Mouse (Mus musculus): ENCODE results near the gene Epb41l1.

The Epb41l1 gene

DNA sequence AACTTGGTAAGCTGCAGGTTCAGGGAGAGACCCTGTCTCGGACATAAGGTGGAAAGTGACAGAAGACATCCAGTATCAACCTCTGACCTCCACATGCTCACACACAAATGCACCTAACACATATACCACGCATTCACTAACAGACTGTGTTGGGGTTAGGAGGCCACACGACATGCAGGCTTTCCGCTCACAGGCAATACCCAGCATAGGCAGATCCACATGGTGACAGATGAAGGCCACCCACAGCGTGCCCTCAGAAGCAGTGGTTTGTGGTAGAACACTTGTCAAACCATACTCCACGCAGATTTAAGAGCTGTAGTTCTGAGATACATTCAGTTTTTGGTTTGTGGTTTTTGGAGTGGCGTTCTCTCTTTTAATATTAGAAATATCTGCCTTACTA, 147.9 kb downstream of the Epb41l1 start:
- no peak for TF ChIP-seq GATA4 (IDR thresholded peaks at IDR 0.05; ENCODE audit: insufficient replicate concordance, low read length)

DNA sequence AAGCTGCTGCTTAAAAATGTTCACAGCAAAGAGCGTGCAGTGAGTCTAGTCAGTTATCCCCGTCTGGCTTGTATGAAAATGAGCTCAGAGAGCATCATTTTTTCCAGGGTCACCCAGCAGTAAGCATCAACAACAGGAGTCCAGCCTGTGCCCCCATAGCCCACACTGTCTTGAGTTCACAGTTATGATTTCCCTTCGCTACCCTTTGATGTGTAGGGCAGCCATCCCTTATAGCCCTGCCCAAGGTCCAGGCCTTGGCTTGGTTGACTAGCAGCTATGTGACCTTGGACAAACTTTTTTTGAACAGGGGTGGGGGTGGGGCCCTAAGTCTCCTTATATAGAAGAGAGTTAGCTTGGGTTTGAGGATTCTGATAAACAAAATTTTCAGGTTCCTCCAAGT, 148.6 kb downstream of the Epb41l1 start:
- no peak for TF ChIP-seq GATA4 (IDR thresholded peaks at IDR 0.05; ENCODE audit: insufficient replicate concordance, low read length)

DNA sequence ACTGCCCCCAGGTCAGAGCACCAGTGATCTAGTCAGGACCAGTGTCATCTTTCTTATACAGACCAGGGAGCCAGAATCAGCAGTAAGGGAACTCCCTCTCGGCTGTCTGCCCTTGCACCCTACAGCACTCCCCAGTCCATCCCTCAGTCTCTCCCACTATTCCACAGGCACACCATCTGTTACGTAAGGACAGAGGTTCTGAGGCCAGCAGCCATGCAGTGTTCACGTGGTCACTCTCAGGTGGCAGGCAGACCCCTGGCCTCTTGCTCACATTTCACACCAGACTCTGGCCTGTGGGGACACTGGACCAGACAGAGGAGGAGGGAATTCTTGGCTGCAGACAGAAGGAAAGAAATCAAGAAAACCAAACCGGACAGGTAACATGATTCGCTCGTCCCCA, 150.8 kb downstream of the Epb41l1 start:
- no peak for TF ChIP-seq GATA4 (IDR thresholded peaks at IDR 0.05; ENCODE audit: insufficient replicate concordance, low read length)

DNA sequence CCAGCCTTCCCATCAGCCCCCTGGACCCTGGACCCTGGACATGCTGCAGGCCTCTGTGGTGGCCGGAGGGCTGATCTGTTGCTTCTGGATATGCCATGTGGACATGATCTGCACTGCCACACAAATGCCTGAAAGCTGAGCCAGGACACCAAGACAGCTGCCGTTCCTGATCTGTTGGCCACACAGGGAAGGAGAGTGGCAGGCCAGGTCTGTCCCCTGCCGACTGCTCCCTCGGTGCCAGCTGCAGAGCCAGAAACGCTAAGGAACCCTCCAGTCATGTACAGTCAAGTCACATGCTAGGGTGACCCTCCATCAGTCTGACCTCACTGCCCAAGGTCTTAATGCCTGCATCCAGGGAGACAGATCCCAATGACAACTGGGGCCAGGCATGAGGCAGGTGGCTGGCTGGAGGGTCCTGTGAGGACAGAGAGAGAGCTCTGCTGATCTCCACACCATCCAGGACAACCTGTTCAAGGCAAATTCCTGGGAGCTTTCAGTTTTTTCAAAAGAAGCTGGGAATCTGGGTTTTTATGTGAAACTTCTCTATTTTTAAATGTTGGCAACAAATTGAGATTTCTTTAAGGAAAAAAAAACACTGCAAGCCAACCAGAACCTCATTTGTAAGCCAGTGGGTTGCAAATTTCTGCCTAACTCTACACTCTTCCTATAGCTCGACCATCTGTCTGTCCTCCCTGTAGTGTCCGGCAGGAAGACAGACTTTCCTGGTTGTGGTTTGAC, 156.3 kb downstream of the Epb41l1 start:
- no peak for TF ChIP-seq GATA4 (IDR thresholded peaks at IDR 0.05; ENCODE audit: insufficient replicate concordance, low read length)

DNA sequence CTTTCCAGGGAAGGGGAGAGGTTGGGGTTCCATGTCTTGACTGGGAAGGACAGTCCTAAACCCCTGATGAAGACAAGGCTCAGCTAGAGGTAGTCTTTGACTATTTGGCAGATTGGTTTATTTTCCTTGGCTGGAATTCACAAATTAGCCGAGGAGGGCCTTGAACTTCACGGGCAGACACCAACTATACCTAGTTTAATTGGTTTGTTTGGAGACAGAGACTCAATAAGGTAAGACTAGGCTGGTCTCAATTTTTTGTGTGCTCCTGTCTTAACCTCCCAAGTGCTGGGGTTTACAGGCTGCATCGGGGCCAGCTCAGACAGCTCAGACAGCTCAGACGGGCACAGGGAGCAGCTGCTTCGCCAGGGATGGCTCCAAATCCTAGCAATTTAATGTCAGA, 159.8 kb downstream of the Epb41l1 start:
- no peak for TF ChIP-seq GATA4 (IDR thresholded peaks at IDR 0.05; ENCODE audit: insufficient replicate concordance, low read length)

DNA sequence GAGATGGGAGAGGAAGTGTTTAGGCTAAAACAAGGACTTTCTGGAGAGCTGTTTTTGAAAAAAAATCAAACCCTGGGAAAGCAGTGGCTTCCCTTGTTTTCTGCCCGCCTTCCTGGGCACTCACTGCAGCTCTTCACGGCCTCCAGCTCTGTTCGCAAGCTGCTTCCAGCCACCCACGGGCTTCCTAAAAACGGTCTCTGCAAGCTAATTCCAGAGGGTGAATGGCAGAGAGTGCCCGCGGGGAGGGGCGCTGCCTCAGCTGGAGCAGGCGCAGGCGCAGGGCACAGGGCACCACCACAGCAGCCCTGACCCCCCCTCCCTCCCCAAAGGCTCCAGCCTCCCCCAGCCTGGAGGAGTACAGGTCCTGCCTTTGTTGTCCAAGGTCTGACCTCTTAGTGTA, 160.5 kb downstream of the Epb41l1 start:
- TF ChIP-seq GATA4 (IDR thresholded peaks at IDR 0.05; ENCODE audit: insufficient replicate concordance, low read length), result no peak

DNA sequence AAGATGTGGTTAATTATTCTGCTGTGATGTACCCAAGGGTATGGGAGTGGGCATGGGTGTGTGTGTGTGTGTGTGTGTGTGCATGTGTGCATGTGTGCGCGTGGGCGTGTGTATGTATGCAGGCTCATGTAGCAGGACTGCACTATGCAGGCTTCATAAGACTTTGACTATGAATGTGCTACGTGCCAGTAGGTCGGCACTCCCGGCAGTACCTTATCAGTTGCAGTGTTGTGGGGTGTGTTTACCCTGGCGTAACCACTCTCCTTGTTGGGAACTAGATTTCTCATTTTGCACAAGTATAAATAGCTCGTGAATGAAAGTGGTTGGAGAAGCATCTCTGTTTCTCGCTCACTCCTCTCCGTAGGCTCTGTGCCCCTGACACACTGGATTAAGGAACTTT, 162.2 kb downstream of the Epb41l1 start:
- no peak for TF ChIP-seq GATA4 (IDR thresholded peaks at IDR 0.05; ENCODE audit: insufficient replicate concordance, low read length)

DNA sequence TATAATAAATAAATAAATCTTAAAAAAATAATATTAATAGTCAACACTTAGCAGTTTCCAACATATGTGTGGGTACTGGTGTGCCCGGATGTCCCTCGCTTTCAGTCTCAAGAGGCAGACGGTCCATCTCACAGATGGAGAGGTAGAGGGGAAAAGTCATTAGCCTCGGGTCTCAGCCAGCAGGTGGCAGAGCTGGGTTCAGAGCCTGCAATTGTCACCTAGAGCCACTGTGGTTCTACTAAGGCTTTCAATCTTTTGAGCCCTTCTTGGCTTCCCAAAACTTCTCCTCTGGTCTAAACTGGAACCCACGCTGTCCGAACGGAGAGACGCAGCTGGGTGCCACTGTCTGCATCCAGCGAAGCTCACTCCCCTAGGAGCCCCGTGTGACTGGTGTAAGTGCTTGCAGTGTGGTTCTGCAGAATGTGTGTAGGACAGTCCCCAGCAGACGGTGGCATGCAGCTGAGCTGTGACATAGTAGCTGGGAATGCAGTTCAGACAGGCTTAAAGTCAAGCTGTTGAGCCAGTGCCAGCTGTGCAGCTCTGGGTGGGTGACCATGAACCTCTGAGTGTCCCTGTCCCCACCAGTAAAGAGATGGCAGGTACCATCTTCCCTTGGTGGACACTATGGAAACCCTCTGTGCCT, 163.6 kb downstream of the Epb41l1 start:
- TF ChIP-seq GATA4 (IDR thresholded peaks at IDR 0.05; ENCODE audit: insufficient replicate concordance, low read length), result no peak

DNA sequence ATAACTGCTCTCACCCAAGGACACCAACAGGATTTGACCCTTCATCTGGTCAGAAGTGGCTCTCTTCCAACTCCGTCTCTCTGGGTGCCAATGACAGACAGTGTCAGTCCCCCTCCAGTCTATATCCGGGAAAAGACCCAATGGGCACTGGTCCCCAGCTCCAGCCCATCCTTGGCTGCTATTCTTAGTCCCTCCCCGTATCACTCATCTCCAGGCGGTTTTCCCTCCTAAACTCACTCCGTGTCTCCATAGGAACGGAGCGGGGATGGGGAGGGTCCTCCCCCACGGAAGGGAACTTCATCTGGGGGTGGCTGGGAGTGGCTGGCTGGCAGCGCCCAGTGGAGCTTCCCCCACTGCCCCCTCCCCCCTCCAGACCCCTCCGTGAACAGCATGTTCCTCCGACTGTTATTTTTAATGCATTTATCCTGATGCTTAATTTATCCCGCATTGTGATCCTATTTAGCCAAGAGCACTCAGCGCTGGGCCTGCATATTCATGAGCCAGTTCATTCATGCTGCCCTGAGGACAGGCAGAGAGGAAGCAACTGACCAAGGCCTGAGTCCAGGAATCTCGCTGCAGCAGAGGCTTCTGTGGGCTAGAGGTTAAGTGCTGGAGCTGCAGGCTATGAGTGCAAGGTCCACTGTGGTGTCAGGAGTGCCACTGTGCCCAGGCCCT, 164.2 kb downstream of the Epb41l1 start:
- TF ChIP-seq GATA4 (IDR thresholded peaks at IDR 0.05; ENCODE audit: insufficient replicate concordance, low read length), result no peak

DNA sequence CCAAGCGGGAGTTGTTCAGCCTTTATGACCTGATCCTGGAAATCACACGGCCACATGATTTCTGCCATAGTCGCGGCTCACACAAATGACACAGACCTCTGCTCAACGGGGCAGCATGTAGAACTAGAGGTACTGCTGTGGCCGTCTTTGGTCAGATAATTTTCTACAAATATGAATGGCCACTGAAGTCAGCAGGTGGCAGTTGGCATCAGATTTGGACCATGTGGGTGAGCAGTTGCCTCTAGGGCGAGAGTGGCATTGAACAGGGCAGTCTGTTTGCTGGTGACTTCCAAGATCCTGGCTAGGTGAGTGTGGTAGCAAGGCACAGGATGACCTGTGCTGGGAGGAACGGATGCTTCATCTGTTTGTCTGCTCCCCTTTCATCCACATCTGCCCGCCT, 168.8 kb downstream of the Epb41l1 start:
- TF ChIP-seq GATA4 (IDR thresholded peaks at IDR 0.05; ENCODE audit: insufficient replicate concordance, low read length), result no peak
